Mouse (Mus musculus): ENCODE measurements around the gene Nav1. TPM values are rescaled to one million over a fixed set of nuclear protein-coding genes. Genes with fewer than 3 reads are reported as not detected.

Nav1 gene
- total and polyA plus RNA-seq, 2 experiments from 2014 or later: 39.9 to 90.0 TPM

- Histone ChIP-seq H3K27me3 (ENCODE audit: insufficient read depth, low read length) (no peaks in the 10 kb centered on the region), H3K4me3 (ENCODE audit: low read length) (peak overlapping the region; percentile 72), H3K9me3 (ENCODE audit: low read length) (no peaks in the 10 kb centered on the region), H3K27ac (peak overlapping the region; percentile 88), H3K9ac (replicated peaks; ENCODE audit: low read length) (peak overlapping the region; percentile 88), H3K4me1 (ENCODE audit: insufficient read depth, low read length) (peaks cover 38% of the 10 kb centered on the region), H3K4me2 (ENCODE audit: low read depth, low read length) (peak overlapping the region; percentile 69), H3K36me3 (ENCODE audit: insufficient read depth, low read length) (no peaks in the 10 kb centered on the region)
- WGBS: 1% methylated on average over 67 of the region's 73 CpGs
- ATAC-seq (peak; percentile 53), DNase-seq (ENCODE audit: low spot score) (peak; percentile 88)
- TF ChIP-seq CTCF (IDR thresholded peaks at IDR 0.05; ENCODE audit: low read depth): no peak
These were observed 22.2 kb downstream of the Nav1 start for GRCm38 (mm10) chr1:135584587-135585541.

- Histone ChIP-seq H3K9ac (replicated peaks; ENCODE audit: low read length) (peak overlapping the region; percentile 88), H3K9me3 (ENCODE audit: low read length) (no peaks in the 10 kb centered on the region), H3K4me3 (ENCODE audit: low read length) (peak overlapping the region; percentile 72), H3K27ac (peak overlapping the region; percentile 88), H3K4me1 (ENCODE audit: insufficient read depth, low read length) (peaks cover 47% of the 10 kb centered on the region), H3K27me3 (ENCODE audit: insufficient read depth, low read length) (no peaks in the 10 kb centered on the region), H3K4me2 (ENCODE audit: low read depth, low read length) (peak overlapping the region; percentile 69), H3K36me3 (ENCODE audit: insufficient read depth, low read length) (no peaks in the 10 kb centered on the region)
- no peak for TF ChIP-seq CTCF (IDR thresholded peaks at IDR 0.05; ENCODE audit: low read depth)
- ATAC-seq (no peak), DNase-seq (ENCODE audit: low spot score) (peak; percentile 45)
- WGBS: 3% methylated on average over 21 of the region's 21 CpGs
These were observed 23.2 kb downstream of the Nav1 start for GRCm38 (mm10) chr1:135583678-135584515.

GRCm38 (mm10) chr1:135583081-135583677 is 23.9 kb downstream of the Nav1 start:
- WGBS: 4% methylated on average over 15 of the region's 15 CpGs
- no peak for TF ChIP-seq CTCF (IDR thresholded peaks at IDR 0.05; ENCODE audit: low read depth)
- Histone ChIP-seq H3K27me3 (ENCODE audit: insufficient read depth, low read length) (no peaks in the 10 kb centered on the region), H3K4me1 (ENCODE audit: insufficient read depth, low read length) (peaks cover 49% of the 10 kb centered on the region), H3K27ac (peak overlapping the region; percentile 88), H3K9me3 (ENCODE audit: low read length) (no peaks in the 10 kb centered on the region), H3K36me3 (ENCODE audit: insufficient read depth, low read length) (no peaks in the 10 kb centered on the region), H3K9ac (replicated peaks; ENCODE audit: low read length) (peak overlapping the region; percentile 88), H3K4me3 (ENCODE audit: low read length) (peak overlapping the region; percentile 72), H3K4me2 (ENCODE audit: low read depth, low read length) (peak overlapping the region; percentile 69)
- peak; percentile 71 for ATAC-seq
- peak; percentile 78 for DNase-seq (ENCODE audit: low spot score)

GRCm38 (mm10) chr1:135581001-135581400 is 26.1 kb downstream of the Nav1 start:
- Histone ChIP-seq H3K27me3 (ENCODE audit: insufficient read depth, low read length) (no peaks in the 10 kb centered on the region), H3K4me1 (ENCODE audit: insufficient read depth, low read length) (peaks cover 52% of the 10 kb centered on the region), H3K36me3 (ENCODE audit: insufficient read depth, low read length) (no peaks in the 10 kb centered on the region), H3K4me3 (ENCODE audit: low read length) (peak overlapping the region; percentile 72), H3K9ac (replicated peaks; ENCODE audit: low read length) (0 out of 2 replicates have a peak overlapping the region, but pooled peaks have one; percentile 41), H3K9me3 (ENCODE audit: low read length) (no peaks in the 10 kb centered on the region), H3K27ac (no peak overlapping the region), H3K4me2 (ENCODE audit: low read depth, low read length) (peak overlapping the region; percentile 69)
- WGBS: 12% methylated on average over 8 of the region's 8 CpGs
- DNase-seq (ENCODE audit: low spot score) (peak; percentile 50), ATAC-seq (no peak)
- TF ChIP-seq CTCF (IDR thresholded peaks at IDR 0.05; ENCODE audit: low read depth): no peak

- Histone ChIP-seq H3K27ac (no peak overlapping the region), H3K36me3 (ENCODE audit: insufficient read depth, low read length) (no peaks in the 10 kb centered on the region), H3K4me3 (ENCODE audit: low read length) (no peak overlapping the region), H3K9me3 (ENCODE audit: low read length) (no peaks in the 10 kb centered on the region), H3K27me3 (ENCODE audit: insufficient read depth, low read length) (no peaks in the 10 kb centered on the region), H3K4me1 (ENCODE audit: insufficient read depth, low read length) (peaks cover 52% of the 10 kb centered on the region), H3K4me2 (ENCODE audit: low read depth, low read length) (peak overlapping the region; percentile 69), H3K9ac (replicated peaks; ENCODE audit: low read length) (no peak overlapping the region)
- TF ChIP-seq CTCF (IDR thresholded peaks at IDR 0.05; ENCODE audit: low read depth): no peak
- ATAC-seq (no peak), DNase-seq (ENCODE audit: low spot score) (no peak)
- WGBS: 54% methylated on average over 3 of the region's 3 CpGs
These were observed 28.0 kb downstream of the Nav1 start for GRCm38 (mm10) chr1:135579111-135579510.

- no peak overlapping the region for H3K4me2 ChIP-seq (ENCODE audit: low read depth, low read length)
- TF ChIP-seq CTCF (IDR thresholded peaks at IDR 0.05; ENCODE audit: low read depth): no peak
- H3K9me3 ChIP-seq (ENCODE audit: low read length): no peaks in the 10 kb centered on the region
- DNase-seq (ENCODE audit: low spot score): peak; percentile 36
- no peak overlapping the region for H3K4me3 ChIP-seq (ENCODE audit: low read length)
- ATAC-seq: no peak
- H3K4me1 ChIP-seq (ENCODE audit: insufficient read depth, low read length): peaks cover 56% of the 10 kb centered on the region
- no peak overlapping the region for H3K9ac ChIP-seq (replicated peaks; ENCODE audit: low read length)
- 46% methylated on average over 2 of the region's 2 CpGs for WGBS
- H3K27ac ChIP-seq: no peak overlapping the region
- H3K36me3 ChIP-seq (ENCODE audit: insufficient read depth, low read length): no peaks in the 10 kb centered on the region
- no peaks in the 10 kb centered on the region for H3K27me3 ChIP-seq (ENCODE audit: insufficient read depth, low read length)
These were observed 29.3 kb downstream of the Nav1 start for GRCm38 (mm10) chr1:135577793-135578192.
